24 mouse cellular contexts compared by ENCODE assay signal in the genomic region with DNA sequence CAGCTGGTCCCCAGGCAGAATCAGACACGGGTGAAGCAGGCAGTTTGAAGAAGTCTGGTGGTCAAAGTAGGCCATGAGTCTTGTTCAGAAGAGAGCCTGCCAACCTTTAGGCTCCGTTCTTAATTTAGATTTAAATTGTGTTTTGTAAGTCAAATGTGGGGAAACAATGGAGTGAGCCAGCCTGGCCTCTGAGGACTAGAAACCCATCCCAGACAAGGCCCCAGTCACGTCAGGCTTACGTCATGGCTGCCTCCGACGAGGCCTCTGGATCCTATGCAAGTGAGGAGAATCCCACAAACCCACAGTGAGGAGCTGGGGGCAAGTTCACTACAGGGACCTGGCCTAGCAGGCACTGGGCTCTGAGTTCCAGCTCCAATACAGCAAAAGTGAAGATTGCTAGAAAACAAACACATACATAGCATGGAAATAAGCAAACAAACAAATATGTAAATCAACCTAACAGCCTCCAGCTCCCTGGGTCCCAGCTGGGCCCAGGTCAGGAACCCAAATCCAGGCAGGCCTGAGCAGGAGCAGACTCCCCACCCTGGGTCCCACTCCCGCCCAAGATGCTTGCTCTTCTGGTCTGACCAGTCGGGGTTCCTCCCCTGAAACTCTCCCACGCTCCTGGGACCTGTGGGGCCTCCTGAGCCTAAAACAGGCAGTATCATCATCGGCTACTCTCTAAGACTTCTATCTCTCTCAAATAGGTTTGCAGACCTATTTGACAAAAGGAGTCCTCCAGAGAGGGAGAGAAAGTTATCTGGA. TPM values are rescaled to one million over a fixed set of nuclear protein-coding genes. Genes with fewer than 3 reads are reported as not detected.
DNase-seq lines count a peak whose midpoint lies in the region; ATAC-seq and TF ChIP-seq lines count a peak whose summit lies in the region.
"Had no signal": no experiment of that assay in that cellular context is flagged by ENCODE, and none has a peak within 500 bp of the region (broad histone marks: within the 10 kb centered on the region; RNA-seq: fewer than 3 reads in every experiment).

No protein-coding gene starts in this region.

- peaks cover 4% of the 10 kb centered on the region; the same call in 1 of the 2 replicates for H3K27me3 ChIP-seq in embryonic facial prominence, embryonic 13.5 days
- H3K27me3 ChIP-seq in embryonic facial prominence, embryonic 10.5 days (replicated peaks; ENCODE audit: low read depth, poor library complexity, severe bottlenecking): peaks cover 37% of the 10 kb centered on the region
- no peaks in the 10 kb centered on the region for H3K27me3 ChIP-seq in ES-Bruce4 (ENCODE audit: control insufficient read depth, insufficient read depth, low read length, poor library complexity, severe bottlenecking)
- H3K27me3 ChIP-seq in embryonic facial prominence, embryonic 14.5 days (replicated peaks; ENCODE audit: control insufficient read depth, insufficient read depth, low read length): no peaks in the 10 kb centered on the region
- no peaks in the 10 kb centered on the region for H3K27me3 ChIP-seq in stomach, postnatal 0 days (ENCODE audit: control insufficient read depth, insufficient read depth, low read length)
- peaks cover 18% of the 10 kb centered on the region for H3K27me3 ChIP-seq in hindbrain, embryonic 12.5 days
- H3K27me3 ChIP-seq: hindbrain, embryonic 15.5 days had no signal

- TF ChIP-seq CTCF in ES-Bruce4 (IDR thresholded peaks at IDR 0.05; ENCODE audit: low read depth, low read length): no peak
- TF ChIP-seq CTCF in stomach, postnatal 0 days (IDR thresholded peaks at IDR 0.05; ENCODE audit: low read depth): no peak

- peak; percentile 51; the same call in 1 of the 2 replicates for TF ChIP-seq EP300 in ES-Bruce4 (IDR thresholded peaks at IDR 0.05; ENCODE audit: insufficient read depth, low read depth, low read length)
- peak; percentile 62 for TF ChIP-seq EP300 in stomach, postnatal 0 days (optimal IDR thresholded peaks at IDR 0.05)

- no peak overlapping the region for H3K4me2 ChIP-seq in embryonic facial prominence, embryonic 13.5 days
- H3K4me2 ChIP-seq in embryonic facial prominence, embryonic 14.5 days (ENCODE audit: low read depth, low read length): no peak overlapping the region
- H3K4me2 ChIP-seq in stomach, postnatal 0 days (replicated peaks; ENCODE audit: low read depth): no peak overlapping the region
- no peak overlapping the region for H3K4me2 ChIP-seq in hindbrain, embryonic 12.5 days (replicated peaks)
- H3K4me2 ChIP-seq: forebrain, embryonic 12.5 days; hindbrain, embryonic 15.5 days had no signal

- no peaks in the 10 kb centered on the region for H3K9me3 ChIP-seq in embryonic facial prominence, embryonic 13.5 days
- no peaks in the 10 kb centered on the region for H3K9me3 ChIP-seq in embryonic facial prominence, embryonic 10.5 days
- no peaks in the 10 kb centered on the region for H3K9me3 ChIP-seq in ES-Bruce4 (replicated peaks; ENCODE audit: control insufficient read depth, insufficient read depth, low read length, poor library complexity, severe bottlenecking)
- no peaks in the 10 kb centered on the region for H3K9me3 ChIP-seq in embryonic facial prominence, embryonic 14.5 days (ENCODE audit: control insufficient read depth, low read length)
- no peaks in the 10 kb centered on the region for H3K9me3 ChIP-seq in stomach, postnatal 0 days (ENCODE audit: control insufficient read depth, low read length)
- H3K9me3 ChIP-seq in hindbrain, embryonic 12.5 days (replicated peaks): no peaks in the 10 kb centered on the region; the same call in 1 of the 2 replicates
- H3K9me3 ChIP-seq: forebrain, embryonic 12.5 days; hindbrain, embryonic 15.5 days had no signal

- intact Hi-C loops in left cerebral cortex, postnatal 14 days (cut with DNase I): no loop called here

- peak overlapping the region; percentile 34; the same call in 1 of the 2 replicates for H3K27ac ChIP-seq in embryonic facial prominence, embryonic 13.5 days
- no peak overlapping the region for H3K27ac ChIP-seq in embryonic facial prominence, embryonic 10.5 days (replicated peaks)
- peak overlapping the region; percentile 37; the same call in 1 of the 2 replicates for H3K27ac ChIP-seq in ES-Bruce4 (ENCODE audit: insufficient read depth, low read length)
- H3K27ac ChIP-seq in embryonic facial prominence, embryonic 14.5 days (replicated peaks; ENCODE audit: low read depth, low read length): no peak overlapping the region
- H3K27ac ChIP-seq in stomach, postnatal 0 days (replicated peaks): peak overlapping the region; percentile 45
- H3K27ac ChIP-seq in hindbrain, embryonic 12.5 days: no peak overlapping the region
- H3K27ac ChIP-seq: forebrain, embryonic 12.5 days; hindbrain, embryonic 10.5 days; hindbrain, embryonic 15.5 days had no signal

- WGBS in embryonic facial prominence, embryonic 13.5 days: 60% methylated on average over 10 of the region's 10 CpGs
- WGBS in embryonic facial prominence, embryonic 10.5 days: 74% methylated on average over 10 of the region's 10 CpGs
- WGBS in embryonic facial prominence, embryonic 14.5 days: 69% methylated on average over 10 of the region's 10 CpGs
- 68% methylated on average over 10 of the region's 10 CpGs for WGBS in stomach, postnatal 0 days
- WGBS in hindbrain, embryonic 12.5 days: 65% methylated on average over 10 of the region's 10 CpGs

- ATAC-seq in embryonic facial prominence, embryonic 13.5 days (ENCODE audit: insufficient number of reproducible peaks, insufficient read depth, low FRiP score, low TSS enrichment, low read depth): no peak
- no peak for ATAC-seq in embryonic facial prominence, embryonic 14.5 days (ENCODE audit: low read depth)
- ATAC-seq in stomach, postnatal 0 days (ENCODE audit: low FRiP score, low TSS enrichment): no peak
- ATAC-seq in hindbrain, embryonic 12.5 days (ENCODE audit: low FRiP score): no peak
- ATAC-seq: forebrain, embryonic 16.5 days had no signal

- no peak for DNase-seq in embryonic facial prominence, embryonic 10.5 days (ENCODE audit: low spot score)
- DNase-seq in embryonic facial prominence, embryonic 14.5 days (ENCODE audit: low spot score): peak; percentile 54
- DNase-seq in stomach, postnatal 0 days (ENCODE audit: low spot score): no peak
- no peak for DNase-seq in left cerebral cortex, postnatal 14 days (ENCODE audit: low spot score in 2 of 2)
- no peak for DNase-seq in right cerebral cortex, postnatal 36 days (ENCODE audit: low spot score in 2 of 2)
- DNase-seq: adrenal gland, postnatal 25 days; B cell, adult 2 months; cerebellum, adult 18-20 months; cerebellum, adult 9-11 months; cerebellum, postnatal 36 days; gastrocnemius, postnatal 14 days had no signal

- no peaks in the 10 kb centered on the region for H3K36me3 ChIP-seq in embryonic facial prominence, embryonic 13.5 days
- no peaks in the 10 kb centered on the region for H3K36me3 ChIP-seq in embryonic facial prominence, embryonic 10.5 days (replicated peaks)
- H3K36me3 ChIP-seq in ES-Bruce4 (ENCODE audit: control insufficient read depth, insufficient read depth, low read length, poor library complexity, severe bottlenecking): no peaks in the 10 kb centered on the region
- H3K36me3 ChIP-seq in embryonic facial prominence, embryonic 14.5 days (ENCODE audit: control insufficient read depth, insufficient read depth, low read length): no peaks in the 10 kb centered on the region
- no peaks in the 10 kb centered on the region for H3K36me3 ChIP-seq in stomach, postnatal 0 days (ENCODE audit: control insufficient read depth, insufficient read depth, low read length)
- no peaks in the 10 kb centered on the region for H3K36me3 ChIP-seq in hindbrain, embryonic 12.5 days
- H3K36me3 ChIP-seq: forebrain, embryonic 12.5 days; heart, embryonic 12.5 days; hindbrain, embryonic 10.5 days; hindbrain, embryonic 15.5 days had no signal

- H3K4me3 ChIP-seq in embryonic facial prominence, embryonic 13.5 days: no peak overlapping the region
- H3K4me3 ChIP-seq in embryonic facial prominence, embryonic 10.5 days: no peak overlapping the region
- H3K4me3 ChIP-seq in ES-Bruce4 (ENCODE audit: low read depth, low read length): no peak overlapping the region
- H3K4me3 ChIP-seq in embryonic facial prominence, embryonic 14.5 days (ENCODE audit: low read depth, low read length): no peak overlapping the region
- no peak overlapping the region for H3K4me3 ChIP-seq in stomach, postnatal 0 days (ENCODE audit: low read depth, low read length)
- no peak overlapping the region for H3K4me3 ChIP-seq in hindbrain, embryonic 12.5 days
- H3K4me3 ChIP-seq: forebrain, embryonic 12.5 days; heart, embryonic 12.5 days; hindbrain, embryonic 10.5 days; hindbrain, embryonic 15.5 days had no signal

- no peak for TF ChIP-seq POLR2A in ES-Bruce4 (IDR thresholded peaks at IDR 0.05; ENCODE audit: insufficient read depth, low read length)

- H3K9ac ChIP-seq in embryonic facial prominence, embryonic 13.5 days: no peak overlapping the region
- peak overlapping the region; percentile 4; the same call in 1 of the 2 replicates for H3K9ac ChIP-seq in ES-Bruce4 (ENCODE audit: low read depth, poor library complexity, severe bottlenecking)
- H3K9ac ChIP-seq in embryonic facial prominence, embryonic 14.5 days (ENCODE audit: low read depth, low read length): no peak overlapping the region
- 0 out of 2 replicates have a peak overlapping the region, but pooled peaks have one; percentile 27 for H3K9ac ChIP-seq in stomach, postnatal 0 days (ENCODE audit: low read length)
- no peak overlapping the region for H3K9ac ChIP-seq in hindbrain, embryonic 12.5 days
- H3K9ac ChIP-seq: forebrain, embryonic 12.5 days; heart, embryonic 12.5 days; hindbrain, embryonic 15.5 days had no signal

- peaks cover 8% of the 10 kb centered on the region for H3K4me1 ChIP-seq in embryonic facial prominence, embryonic 13.5 days
- H3K4me1 ChIP-seq in embryonic facial prominence, embryonic 10.5 days: peaks cover 17% of the 10 kb centered on the region
- H3K4me1 ChIP-seq in ES-Bruce4 (ENCODE audit: control insufficient read depth, insufficient read depth, low read length): peaks cover 17% of the 10 kb centered on the region
- no peaks in the 10 kb centered on the region; the same call in 1 of the 2 replicates for H3K4me1 ChIP-seq in embryonic facial prominence, embryonic 14.5 days (ENCODE audit: control insufficient read depth, insufficient read depth, low read length)
- H3K4me1 ChIP-seq in stomach, postnatal 0 days (replicated peaks; ENCODE audit: control insufficient read depth, insufficient read depth): 0 out of 2 replicates have a peak, but pooled peaks cover 2% of the 10 kb centered on the region
- H3K4me1 ChIP-seq in hindbrain, embryonic 12.5 days: peaks cover 6% of the 10 kb centered on the region; the same call in 1 of the 2 replicates
- H3K4me1 ChIP-seq: heart, embryonic 12.5 days had no signal

RNA-seq across cellular contexts. Expression of a gene that starts 6.1 kb away (rescaled TPM):
- polyA plus RNA-seq in embryonic facial prominence, embryonic 13.5 days (2015; fragmentation: Nextera tagmentation; extraction: Ambion mirVana): 13.7 and 16.0 TPM in 2 replicates
- polyA plus RNA-seq in embryonic facial prominence, embryonic 10.5 days (2016; fragmentation: Nextera tagmentation; extraction: Ambion mirVana): 1.1 and 1.5 TPM in 2 replicates
- polyA plus RNA-seq in ES-Bruce4 (2011; ENCODE audit: insufficient read depth, insufficient read length, low read depth, missing spikeins): 0.48 and 0.81 TPM in 2 replicates
- 24.7 TPM in 2 replicates for polyA plus RNA-seq in embryonic facial prominence, embryonic 14.5 days (2014; fragmentation: Nextera tagmentation; extraction: Ambion mirVana)
- polyA plus RNA-seq in stomach, postnatal 0 days (2015; fragmentation: Nextera tagmentation; extraction: Ambion mirVana): 277 and 306 TPM in 2 replicates
- under 1 TPM; 0.48 to 0.53 TPM for total RNA-seq in left cerebral cortex, postnatal 14 days (2021)
- polyA plus RNA-seq in hindbrain, embryonic 12.5 days (2016; fragmentation: Nextera tagmentation; extraction: Ambion mirVana): 1.3 and 1.5 TPM in 2 replicates
- total RNA-seq: gastrocnemius, adult 18-20 months; gastrocnemius, postnatal 14 days; granulocyte monocyte progenitor cell, adult 5-6 weeks; heart, adult 8-10 months; heart, postnatal 25 days had no signal

RNA-seq across cellular contexts. Expression of a gene that starts 19.7 kb away (rescaled TPM):
- 0.37 and 0.65 TPM in 2 replicates for polyA plus RNA-seq in embryonic facial prominence, embryonic 13.5 days (2015; fragmentation: Nextera tagmentation; extraction: Ambion mirVana)
- polyA plus RNA-seq in embryonic facial prominence, embryonic 10.5 days (2016; fragmentation: Nextera tagmentation; extraction: Ambion mirVana): 0.10 TPM in 1 of 2 replicates, not detected in the other
- 5.6 and 7.1 TPM in 2 replicates for polyA plus RNA-seq in ES-Bruce4 (2011; ENCODE audit: insufficient read depth, insufficient read length, low read depth, missing spikeins)
- 0.43 and 0.60 TPM in 2 replicates for polyA plus RNA-seq in embryonic facial prominence, embryonic 14.5 days (2014; fragmentation: Nextera tagmentation; extraction: Ambion mirVana)
- polyA plus RNA-seq in stomach, postnatal 0 days (2015; fragmentation: Nextera tagmentation; extraction: Ambion mirVana): 1.2 TPM in 2 replicates
- total RNA-seq in left cerebral cortex, postnatal 14 days (2021): under 1 TPM in 1 of 2 experiments, not detected in 1; 0.42 TPM
- 0.09 TPM in 1 of 2 replicates, not detected in the other for polyA plus RNA-seq in hindbrain, embryonic 12.5 days (2016; fragmentation: Nextera tagmentation; extraction: Ambion mirVana)
- polyA plus RNA-seq: forebrain, embryonic 12.5 days; forebrain, embryonic 16.5 days; heart, embryonic 12.5 days; hindbrain, embryonic 10.5 days; hindbrain, embryonic 15.5 days had no signal

RNA-seq across cellular contexts. Expression of a gene that starts 42.9 kb away (rescaled TPM):
- polyA plus RNA-seq in embryonic facial prominence, embryonic 13.5 days (2015; fragmentation: Nextera tagmentation; extraction: Ambion mirVana): 7.0 and 7.3 TPM in 2 replicates
- polyA plus RNA-seq in embryonic facial prominence, embryonic 10.5 days (2016; fragmentation: Nextera tagmentation; extraction: Ambion mirVana): 2.0 and 2.1 TPM in 2 replicates
- polyA plus RNA-seq in ES-Bruce4 (2011; ENCODE audit: insufficient read depth, insufficient read length, low read depth, missing spikeins): 0.88 and 1.4 TPM in 2 replicates
- 4.3 and 4.6 TPM in 2 replicates for polyA plus RNA-seq in embryonic facial prominence, embryonic 14.5 days (2014; fragmentation: Nextera tagmentation; extraction: Ambion mirVana)
- polyA plus RNA-seq in stomach, postnatal 0 days (2015; fragmentation: Nextera tagmentation; extraction: Ambion mirVana): 3.6 and 4.0 TPM in 2 replicates
- 1 to 10 TPM; 6.9 to 7.2 TPM for total RNA-seq in left cerebral cortex, postnatal 14 days (2021)
- 5.1 and 5.5 TPM in 2 replicates for polyA plus RNA-seq in hindbrain, embryonic 12.5 days (2016; fragmentation: Nextera tagmentation; extraction: Ambion mirVana)

RNA-seq across cellular contexts. Expression of a gene that starts 43.0 kb away (rescaled TPM):
- polyA plus RNA-seq in embryonic facial prominence, embryonic 13.5 days (2015; fragmentation: Nextera tagmentation; extraction: Ambion mirVana): 24.0 and 26.0 TPM in 2 replicates
- polyA plus RNA-seq in embryonic facial prominence, embryonic 10.5 days (2016; fragmentation: Nextera tagmentation; extraction: Ambion mirVana): 26.3 and 27.3 TPM in 2 replicates
- polyA plus RNA-seq in ES-Bruce4 (2011; ENCODE audit: insufficient read depth, insufficient read length, low read depth, missing spikeins): 13.4 and 15.5 TPM in 2 replicates
- 25.5 and 25.6 TPM in 2 replicates for polyA plus RNA-seq in embryonic facial prominence, embryonic 14.5 days (2014; fragmentation: Nextera tagmentation; extraction: Ambion mirVana)
- polyA plus RNA-seq in stomach, postnatal 0 days (2015; fragmentation: Nextera tagmentation; extraction: Ambion mirVana): 120 and 128 TPM in 2 replicates
- 10 to 100 TPM in 1 of 2 experiments, 1 to 10 TPM in 1; 9.3 to 11.3 TPM for total RNA-seq in left cerebral cortex, postnatal 14 days (2021)
- polyA plus RNA-seq in hindbrain, embryonic 12.5 days (2016; fragmentation: Nextera tagmentation; extraction: Ambion mirVana): 14.2 and 15.4 TPM in 2 replicates

RNA-seq across cellular contexts. Expression of a gene that starts 46.2 kb away (rescaled TPM):
- not detected in 2 replicates for polyA plus RNA-seq in embryonic facial prominence, embryonic 13.5 days (2015; fragmentation: Nextera tagmentation; extraction: Ambion mirVana)
- polyA plus RNA-seq in embryonic facial prominence, embryonic 10.5 days (2016; fragmentation: Nextera tagmentation; extraction: Ambion mirVana): not detected in 2 replicates
- polyA plus RNA-seq in ES-Bruce4 (2011; ENCODE audit: insufficient read depth, insufficient read length, low read depth, missing spikeins): 0.85 and 1.5 TPM in 2 replicates
- polyA plus RNA-seq in embryonic facial prominence, embryonic 14.5 days (2014; fragmentation: Nextera tagmentation; extraction: Ambion mirVana): not detected in 2 replicates
- 0.15 TPM in 1 of 2 replicates, not detected in the other for polyA plus RNA-seq in stomach, postnatal 0 days (2015; fragmentation: Nextera tagmentation; extraction: Ambion mirVana)
- total RNA-seq in left cerebral cortex, postnatal 14 days (2021): not detected
- not detected in 2 replicates for polyA plus RNA-seq in hindbrain, embryonic 12.5 days (2016; fragmentation: Nextera tagmentation; extraction: Ambion mirVana)
- total RNA-seq: adrenal gland, postnatal 25 days; gastrocnemius, adult 18-20 months; gastrocnemius, postnatal 14 days; granulocyte monocyte progenitor cell, adult 5-6 weeks; heart, adult 8-10 months; heart, postnatal 25 days had no signal
- polyA plus RNA-seq: forebrain, embryonic 12.5 days; forebrain, embryonic 16.5 days; heart, embryonic 12.5 days; heart, embryonic 16.5 days; hindbrain, embryonic 10.5 days; hindbrain, embryonic 15.5 days had no signal

Comparison
In these comparisons a context has a peak if more than half of its experiments do, and no peak if none do; other contexts are left out.
1. H3K27ac ChIP-seq: peak in embryonic facial prominence, embryonic 13.5 days (single experiment), ES-Bruce4 (single experiment) and stomach, postnatal 0 days (single experiment); none in embryonic facial prominence, embryonic 10.5 days (single experiment), embryonic facial prominence, embryonic 14.5 days (single experiment) and hindbrain, embryonic 12.5 days (single experiment).
2. H3K9ac ChIP-seq: peak in ES-Bruce4 (single experiment) and stomach, postnatal 0 days (single experiment); none in embryonic facial prominence, embryonic 13.5 days (single experiment), embryonic facial prominence, embryonic 14.5 days (single experiment) and hindbrain, embryonic 12.5 days (single experiment).
3. RNA of a gene that starts 6.1 kb away (polyA plus RNA-seq): 277 to 306 TPM in stomach, postnatal 0 days; 24.7 TPM in embryonic facial prominence, embryonic 14.5 days, 13.7 to 16.0 TPM in embryonic facial prominence, embryonic 13.5 days, 1.3 to 1.5 TPM in hindbrain, embryonic 12.5 days, 1.1 to 1.5 TPM in embryonic facial prominence, embryonic 10.5 days and 0.48 to 0.81 TPM in ES-Bruce4; every median in the first group is over 10 times any median in the second.